Mouse (Mus musculus) C2C12 (cell line): ENCODE results near the gene Zbtb7b.

Experiments used
- MYOD1 ChIP-seq: IDR thresholded peaks from one replicate; pipeline ENCODE4 v1.6.1; 2011; ENCODE audit warnings: low read depth; ENCODE audit not compliant: control insufficient read depth, insufficient read length
- MYOG ChIP-seq: IDR thresholded peaks from one replicate; pipeline ENCODE4 v1.6.1; 2011; ENCODE audit not compliant: control insufficient read depth, insufficient read length; ENCODE audit errors: extremely low read depth

DNA sequence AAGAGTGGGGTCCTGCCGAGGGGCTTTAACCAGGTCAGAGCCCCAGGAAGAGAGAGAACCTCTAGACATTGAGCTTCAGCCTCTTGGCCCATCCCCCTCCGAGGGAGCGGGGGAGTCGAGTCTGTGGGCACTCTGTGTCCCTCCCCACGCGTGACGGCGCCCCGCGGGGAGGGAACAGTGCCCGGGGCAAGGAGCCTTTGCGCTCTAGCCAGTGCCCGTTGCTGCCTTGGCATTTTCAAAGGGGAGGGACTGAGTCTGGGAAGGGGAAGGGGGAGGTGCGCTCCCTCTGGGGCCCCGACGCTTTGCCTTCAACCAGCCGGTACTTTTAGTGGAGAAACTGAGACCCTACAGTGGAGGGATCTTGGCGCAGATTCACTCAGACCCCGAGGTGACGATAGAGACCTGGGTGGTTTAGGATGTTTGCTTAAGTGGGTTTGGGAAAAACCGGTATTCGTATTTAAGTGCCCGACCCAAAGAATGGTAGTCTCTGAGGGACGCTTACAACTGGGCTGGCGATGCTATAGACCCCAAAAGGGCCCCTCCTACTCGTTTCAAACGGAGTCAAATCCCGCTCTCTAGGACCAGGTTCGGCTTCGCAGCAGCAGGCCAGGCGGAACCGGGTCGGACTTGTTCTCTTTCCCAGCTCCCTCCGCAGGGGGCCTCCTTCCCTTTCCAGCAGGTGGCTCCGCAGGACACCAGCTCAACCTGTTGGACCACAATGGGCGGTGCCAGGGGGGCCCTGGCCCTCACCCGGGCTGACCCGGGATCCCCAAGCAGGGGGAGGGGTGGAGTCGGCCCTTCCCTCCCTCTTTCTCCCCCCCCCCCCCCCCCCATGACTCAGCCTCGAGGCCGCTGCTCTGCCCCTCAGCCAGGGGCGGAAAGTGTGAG, at the start of gene Zbtb7b:
- TF ChIP-seq MYOD1 (no peak), MYOG (no peak)
